Mouse (Mus musculus) spleen, adult 2 months (tissue): ENCODE results near the gene Zfp217. TPM values are rescaled to one million over a fixed set of nuclear protein-coding genes. Genes with fewer than 3 reads are reported as not detected.

Source experiments
- DNase-seq, 2 experiments: peaks; one replicate each; pipeline versions ENCODE4 v3.0.0 to v3.0.0-alpha.2; 2012 to 2021; ENCODE audit warnings: low spot score in 2 of 2, low read depth in 1 of 2
- H3K27ac ChIP-seq: fragments of 200-500 bp; 2 replicates; pipeline ENCODE4 v1.5.1; 2012; ENCODE audit warnings: low read length, inconsistent platforms; ENCODE audit not compliant: insufficient read depth
- H3K27me3 ChIP-seq: fragments of 200-500 bp; 2 replicates; pipeline ENCODE4 v1.6.1; 2012; ENCODE audit warnings: mild to moderate bottlenecking, moderate library complexity, low read length, inconsistent platforms; ENCODE audit not compliant: control insufficient read depth, insufficient read depth
- H3K36me3 ChIP-seq: fragments of 200-500 bp; 2 replicates; pipeline ENCODE4 v1.6.1; 2012; ENCODE audit warnings: mild to moderate bottlenecking, low read length, inconsistent platforms; ENCODE audit not compliant: control insufficient read depth, insufficient read depth
- H3K4me1 ChIP-seq: fragments of 200-500 bp; 2 replicates; pipeline ENCODE4 v1.6.1; 2011; ENCODE audit warnings: inconsistent platforms; ENCODE audit not compliant: control insufficient read depth, insufficient read depth, insufficient read length
- H3K4me3 ChIP-seq: fragments of 200-500 bp; 2 replicates; pipeline ENCODE4 v1.5.1; 2011; ENCODE audit warnings: mild to moderate bottlenecking, inconsistent platforms; ENCODE audit not compliant: insufficient read depth, insufficient read length; ENCODE audit errors: extremely low read depth
- CTCF ChIP-seq: fragments of 200-500 bp; IDR thresholded peaks from 2 replicates; pipeline ENCODE4 v1.5.1; 2011; ENCODE audit warnings: mild to moderate bottlenecking, inconsistent platforms; ENCODE audit not compliant: insufficient read depth, insufficient read length, insufficient replicate concordance; ENCODE audit errors: extremely low read depth
- POLR2A ChIP-seq: fragments of 200-500 bp; IDR thresholded peaks from 2 replicates; pipeline ENCODE4 v1.6.1; 2011; ENCODE audit warnings: low read depth, low read length, inconsistent platforms
- WGBS: fragments of 180-500 bp; shearing (Covaris S2); methylation state at CpG from one replicate; pipeline ENCODE4 v1.1.7; 2018; 5-methylcytosine and 5-hydroxymethylcytosine counted together
- polyA plus RNA-seq: library from polyadenylated mRNA; depleted of rRNA; stranded (reverse); fragments of >200 nt; gene quantifications from 2 replicates; pipeline ENCODE4 v1.2.3, GENCODE M21; 2012

Gene Zfp217
- polyA plus RNA-seq, 1 experiment = 20.6 TPM

- TF ChIP-seq POLR2A = no peak
- TF ChIP-seq CTCF = no peak
- Histone ChIP-seq H3K27ac (no peak overlapping the region), H3K36me3 (no peaks in the 10 kb centered on the region), H3K4me1 (peaks cover 17% of the 10 kb centered on the region), H3K4me3 (no peak overlapping the region), H3K27me3 (no peaks in the 10 kb centered on the region)
- WGBS = 60% methylated on average over 5 of the region's 8 CpGs
- no peak for DNase-seq
Observed at GRCm38 (mm10) chr2:170176284-170176926, 28.5 kb upstream of the Zfp217 start.

GRCm38 (mm10) chr2:170175661-170176150 is 27.8 kb upstream of the Zfp217 start:
- DNase-seq = no peak
- WGBS = 31% methylated on average over 7 of the region's 7 CpGs
- Histone ChIP-seq H3K36me3 (no peaks in the 10 kb centered on the region), H3K4me3 (no peak overlapping the region), H3K4me1 (peaks cover 17% of the 10 kb centered on the region), H3K27ac (peak overlapping the region; percentile 62), H3K27me3 (no peaks in the 10 kb centered on the region)
- TF ChIP-seq POLR2A (no peak), CTCF (no peak)

GRCm38 (mm10) chr2:170175190-170175589 is 27.3 kb upstream of the Zfp217 start:
- 65% methylated on average over 3 of the region's 3 CpGs for WGBS
- H3K4me3 ChIP-seq = no peak overlapping the region
- no peak for DNase-seq
- no peaks in the 10 kb centered on the region for H3K27me3 ChIP-seq
- H3K36me3 ChIP-seq = no peaks in the 10 kb centered on the region
- peak overlapping the region; percentile 62 for H3K27ac ChIP-seq
- no peak for TF ChIP-seq CTCF
- no peak for TF ChIP-seq POLR2A
- H3K4me1 ChIP-seq = peaks cover 17% of the 10 kb centered on the region

GRCm38 (mm10) chr2:170169062-170169461 is 21.2 kb upstream of the Zfp217 start:
- Histone ChIP-seq H3K36me3 (no peaks in the 10 kb centered on the region), H3K27ac (peak overlapping the region; percentile 92), H3K4me3 (no peak overlapping the region), H3K27me3 (no peaks in the 10 kb centered on the region), H3K4me1 (peaks cover 16% of the 10 kb centered on the region)
- TF ChIP-seq CTCF (no peak), POLR2A (no peak)
- DNase-seq = peak in 1 of 2 experiments; percentile 26

- TF ChIP-seq CTCF (no peak), POLR2A (no peak)
- WGBS = 94% methylated on average over 10 of the region's 10 CpGs
- Histone ChIP-seq H3K36me3 (no peaks in the 10 kb centered on the region), H3K4me3 (no peak overlapping the region), H3K27me3 (no peaks in the 10 kb centered on the region), H3K27ac (no peak overlapping the region), H3K4me1 (peaks cover 13% of the 10 kb centered on the region)
- no peak for DNase-seq
Observed at GRCm38 (mm10) chr2:170165649-170166048, 17.7 kb upstream of the Zfp217 start.

- no peak for TF ChIP-seq CTCF
- Histone ChIP-seq H3K27ac (no peak overlapping the region), H3K36me3 (no peaks in the 10 kb centered on the region), H3K4me3 (no peak overlapping the region), H3K27me3 (no peaks in the 10 kb centered on the region), H3K4me1 (peaks cover 14% of the 10 kb centered on the region; the same call in 1 of the 2 replicates)
- DNase-seq = no peak
- WGBS = 81% methylated on average over 18 of the region's 18 CpGs
Observed at GRCm38 (mm10) chr2:170163671-170164462, 16.0 kb upstream of the Zfp217 start.

GRCm38 (mm10) chr2:170159795-170160568 is 12.1 kb upstream of the Zfp217 start:
- Histone ChIP-seq H3K4me1 (peaks cover 18% of the 10 kb centered on the region; the same call in 1 of the 2 replicates), H3K27ac (no peak overlapping the region), H3K27me3 (no peaks in the 10 kb centered on the region), H3K4me3 (no peak overlapping the region), H3K36me3 (no peaks in the 10 kb centered on the region)
- WGBS = 15% methylated on average over 15 of the region's 15 CpGs
- DNase-seq = no peak
- no peak for TF ChIP-seq POLR2A
- TF ChIP-seq CTCF = no peak
